Mouse (Mus musculus): ENCODE results near the gene Epdr1.

Epdr1 gene

DNA sequence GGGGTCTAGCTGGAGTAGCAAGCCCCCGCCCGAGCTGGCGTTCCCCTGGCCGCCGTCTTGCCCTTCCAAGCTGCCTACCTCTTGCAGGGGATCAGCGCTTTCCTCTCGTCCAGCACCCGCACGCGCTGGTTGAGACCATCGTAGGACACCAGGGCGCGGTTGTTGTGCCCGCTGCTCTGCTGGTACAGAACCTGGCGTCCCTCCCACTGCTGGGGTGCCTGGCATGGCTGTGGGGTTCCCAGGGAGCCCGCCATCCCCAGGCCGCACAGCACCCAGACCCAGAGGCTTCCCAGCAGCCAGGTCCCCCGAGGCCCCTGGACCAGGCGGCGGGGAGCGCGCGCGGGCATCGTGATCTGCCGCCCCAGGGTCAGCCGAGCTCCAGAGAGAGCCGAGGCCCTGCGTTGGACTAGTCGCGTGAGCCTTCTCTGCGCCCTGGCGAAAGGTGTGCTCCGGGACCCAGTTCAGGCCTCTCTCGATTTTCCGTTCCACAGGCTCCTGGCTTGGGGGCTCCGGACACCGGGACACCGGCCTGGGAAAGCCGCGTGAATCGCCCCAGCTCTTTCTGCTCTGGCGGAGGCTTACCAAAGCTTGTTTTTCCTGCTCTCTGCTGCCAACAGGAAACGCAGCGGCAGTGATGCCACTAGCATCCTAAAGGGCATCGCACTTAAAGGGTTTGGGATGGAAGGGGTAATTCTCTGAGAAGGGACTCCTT, at the start of gene Epdr1:
TSS of gene Epdr1 (minus strand) at position 712 of the 712 bp plus-strand sequence.
- DNase-seq (ENCODE audit: low read depth in 2 of 2, low spot score in 2 of 2): no peak

DNA sequence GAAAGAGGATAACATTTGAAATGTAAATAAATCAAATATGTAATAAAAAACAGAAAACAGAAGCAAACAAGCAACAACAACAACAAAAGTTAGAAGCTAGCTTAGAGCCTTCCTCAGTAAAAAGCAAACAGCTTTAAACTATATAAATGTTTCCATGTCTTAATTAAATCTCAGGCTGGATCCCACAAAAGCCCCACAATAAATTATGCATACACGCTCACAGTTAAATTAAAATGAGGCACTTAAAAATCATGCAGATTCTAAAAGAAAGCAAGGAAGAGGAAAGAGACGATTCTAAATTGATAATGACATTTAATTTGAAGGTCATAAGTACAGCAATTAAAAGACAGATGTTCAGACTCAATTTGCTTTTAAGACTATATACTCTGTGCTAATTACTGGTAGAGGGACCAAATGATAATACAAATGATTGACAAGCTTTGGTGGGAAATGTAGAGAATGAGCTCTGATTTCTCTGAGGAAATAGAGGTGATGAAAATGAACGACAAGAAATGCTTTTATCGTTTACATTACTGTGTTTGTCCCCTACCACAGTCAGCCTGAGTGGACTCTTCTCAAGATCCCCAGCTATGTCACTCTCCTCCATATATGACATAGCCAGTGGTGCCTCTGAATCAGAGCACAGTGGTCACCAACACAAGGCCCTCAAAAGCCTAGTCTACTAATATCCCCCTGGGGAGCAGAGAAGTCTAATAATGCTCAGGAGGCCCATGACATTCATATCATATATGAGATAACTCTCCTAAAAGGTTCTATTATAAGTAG, 48.8 kb upstream of the Epdr1 start:
- DNase-seq (ENCODE audit: low read depth in 2 of 2, low spot score in 2 of 2): no peak

DNA sequence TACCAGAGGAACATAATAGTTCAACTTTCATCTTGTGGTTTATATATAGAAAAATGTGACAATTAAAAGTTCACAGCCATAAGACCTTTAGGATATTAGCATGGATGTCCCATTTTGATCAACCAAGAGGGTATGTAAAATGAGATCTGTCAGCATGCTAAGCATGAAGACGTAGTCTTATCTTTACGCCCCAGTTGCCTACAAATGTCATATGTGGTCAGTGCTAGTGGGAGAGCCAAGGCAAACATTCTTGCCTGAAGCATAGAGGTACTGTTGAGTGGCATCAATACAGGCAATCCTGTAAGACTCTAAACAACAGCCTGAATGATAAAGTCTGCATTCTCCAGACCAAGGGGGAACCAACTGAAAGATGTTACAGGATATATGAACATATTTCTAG, 32.7 kb upstream of the Epdr1 start:
- no peak for DNase-seq (ENCODE audit: low read depth in 2 of 2, low spot score in 2 of 2)

DNA sequence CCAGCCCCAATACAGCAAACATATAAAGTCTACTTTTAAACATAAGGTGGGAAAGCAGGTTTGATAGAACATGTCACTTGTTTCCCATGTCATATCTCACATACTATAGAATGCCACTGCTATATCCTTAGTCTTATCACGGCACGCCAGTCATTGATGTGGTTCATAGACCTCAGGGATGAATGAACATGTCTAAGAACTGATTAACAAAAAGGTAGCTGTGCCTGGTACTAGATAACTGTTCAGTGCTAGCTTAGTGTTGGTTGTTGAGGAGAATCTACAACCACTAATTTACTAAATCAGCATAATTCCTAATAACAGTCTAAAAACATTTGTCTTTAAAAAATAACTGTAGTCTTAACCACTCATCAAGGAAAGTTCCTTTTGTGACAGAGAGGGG, 30.1 kb upstream of the Epdr1 start:
- DNase-seq (ENCODE audit: low read depth in 2 of 2, low spot score in 2 of 2): no peak

- DNase-seq (ENCODE audit: low read depth in 2 of 2, low spot score in 2 of 2): no peak
Observed at GRCm38 (mm10) chr13:19644225-19644624, 24.5 kb upstream of the Epdr1 start.

DNA sequence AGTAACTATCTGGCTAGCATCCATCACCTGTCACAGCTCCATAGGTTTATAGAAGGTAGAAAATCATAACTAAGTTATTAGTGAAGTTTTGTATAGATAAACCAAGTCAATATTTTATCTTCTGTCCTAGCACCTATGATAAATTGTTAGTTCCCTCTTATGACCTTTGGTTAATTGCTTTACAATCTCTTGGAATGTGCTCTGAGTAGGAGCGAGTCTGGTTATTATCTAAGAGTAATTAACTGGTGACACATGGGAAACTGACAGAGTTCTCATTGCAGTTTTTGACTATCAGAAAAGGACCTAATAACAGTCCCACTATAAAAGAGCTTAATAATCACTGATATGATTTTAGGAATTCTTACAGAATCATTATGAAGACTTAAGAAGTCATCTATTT, 23.8 kb upstream of the Epdr1 start:
- DNase-seq (ENCODE audit: low read depth in 2 of 2, low spot score in 2 of 2): no peak

- no peak for DNase-seq (ENCODE audit: low read depth in 2 of 2, low spot score in 2 of 2)
Observed at GRCm38 (mm10) chr13:19640203-19640851, 20.6 kb upstream of the Epdr1 start.

DNA sequence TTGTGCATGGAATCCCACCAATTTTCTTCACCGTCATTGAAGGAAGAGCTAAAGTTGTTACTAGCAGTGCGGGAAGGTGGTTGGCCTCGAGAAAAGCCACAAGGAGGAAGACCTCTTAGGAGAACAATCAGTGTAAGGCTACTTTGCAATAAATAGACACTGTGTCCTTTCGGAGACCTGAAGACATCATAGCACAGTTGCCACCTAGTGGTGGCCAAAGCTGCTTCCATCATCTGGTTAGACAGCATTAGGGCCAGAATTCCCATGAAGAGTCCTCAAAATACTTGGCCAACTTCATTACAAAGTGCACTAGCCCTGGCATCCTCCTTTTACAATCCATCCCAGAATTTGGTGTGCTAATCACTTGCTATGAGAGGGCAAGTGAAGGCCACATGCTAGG, 16.4 kb upstream of the Epdr1 start:
- no peak for DNase-seq (ENCODE audit: low read depth in 2 of 2, low spot score in 2 of 2)

GRCm38 (mm10) chr13:19630768-19631709, 11.3 kb upstream of the Epdr1 start:
- no peak for DNase-seq (ENCODE audit: low read depth in 2 of 2, low spot score in 2 of 2)

- DNase-seq (ENCODE audit: low read depth in 2 of 2, low spot score in 2 of 2): no peak
Observed at GRCm38 (mm10) chr13:19626473-19626872, 6.7 kb upstream of the Epdr1 start.

DNA sequence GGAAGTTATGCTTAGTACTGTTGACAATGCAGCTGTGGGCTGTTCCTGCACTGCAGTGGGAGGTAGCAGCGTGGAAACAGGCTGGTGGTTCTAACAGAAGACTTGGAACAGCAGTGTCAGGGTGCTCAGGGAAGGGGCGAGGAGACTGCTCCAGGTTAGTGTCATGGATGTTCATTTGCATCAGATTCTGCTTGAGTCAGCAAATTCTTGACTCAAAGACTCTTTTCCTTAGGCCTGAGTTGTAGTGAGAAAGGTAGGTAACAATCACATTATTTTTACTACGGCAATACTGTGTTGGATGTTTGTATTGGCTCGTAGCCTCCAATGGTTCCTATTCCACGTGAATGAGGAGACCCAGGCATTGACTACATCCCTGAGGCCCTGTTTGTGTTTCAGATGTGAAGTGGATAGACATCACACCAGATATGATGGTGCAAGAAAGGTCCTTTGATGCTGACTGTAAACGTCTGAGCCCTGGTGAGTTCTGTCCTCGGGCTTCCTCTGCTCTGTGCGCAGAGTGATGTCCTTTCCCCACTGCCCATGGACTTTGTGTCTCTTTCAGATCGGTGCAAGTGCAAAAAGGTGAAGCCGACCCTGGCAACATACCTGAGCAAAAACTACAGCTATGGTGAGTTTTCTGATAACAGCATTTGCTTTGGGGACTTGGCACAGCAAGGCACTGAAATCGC, 5.0 kb upstream of the Epdr1 start:
- no peak for DNase-seq (ENCODE audit: low read depth in 2 of 2, low spot score in 2 of 2)

- DNase-seq (ENCODE audit: low read depth in 2 of 2, low spot score in 2 of 2): no peak
Observed at GRCm38 (mm10) chr13:19623228-19623905, 3.6 kb upstream of the Epdr1 start.

- no peak for DNase-seq (ENCODE audit: low read depth in 2 of 2, low spot score in 2 of 2)
Observed at GRCm38 (mm10) chr13:19622573-19623227, 3.0 kb upstream of the Epdr1 start, which contains the start of gene Sfrp4. Gene Sfrp4, plus strand, starts transcription at chr13:19623104.

GRCm38 (mm10) chr13:19618841-19619215, 899 bp downstream of the Epdr1 start:
- no peak for DNase-seq (ENCODE audit: low read depth in 2 of 2, low spot score in 2 of 2)

- DNase-seq (ENCODE audit: low read depth in 2 of 2, low spot score in 2 of 2): no peak
Observed at GRCm38 (mm10) chr13:19618081-19618480, 1.6 kb downstream of the Epdr1 start.

DNA sequence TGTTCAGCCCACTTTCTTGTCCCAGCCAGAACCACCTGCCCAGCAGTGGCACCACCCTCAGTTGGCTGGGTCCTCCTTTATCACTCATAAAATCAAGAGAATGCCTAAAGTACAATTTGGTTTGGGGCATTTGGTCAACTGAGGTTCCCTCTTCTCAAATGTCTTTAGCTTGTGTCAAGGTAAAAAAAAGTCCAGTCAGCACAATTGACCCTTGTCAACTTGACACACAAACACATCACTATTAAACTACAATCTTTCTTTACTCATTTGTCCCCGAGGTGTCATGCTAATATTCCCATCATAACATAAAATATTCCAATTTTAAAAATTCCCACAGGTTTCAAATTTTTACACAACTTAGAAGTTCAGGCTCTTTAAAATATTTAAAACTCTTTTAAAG, 5.4 kb downstream of the Epdr1 start:
- no peak for DNase-seq (ENCODE audit: low read depth in 2 of 2, low spot score in 2 of 2)

GRCm38 (mm10) chr13:19613426-19613825, 6.3 kb downstream of the Epdr1 start:
- DNase-seq (ENCODE audit: low read depth in 2 of 2, low spot score in 2 of 2): no peak

DNA sequence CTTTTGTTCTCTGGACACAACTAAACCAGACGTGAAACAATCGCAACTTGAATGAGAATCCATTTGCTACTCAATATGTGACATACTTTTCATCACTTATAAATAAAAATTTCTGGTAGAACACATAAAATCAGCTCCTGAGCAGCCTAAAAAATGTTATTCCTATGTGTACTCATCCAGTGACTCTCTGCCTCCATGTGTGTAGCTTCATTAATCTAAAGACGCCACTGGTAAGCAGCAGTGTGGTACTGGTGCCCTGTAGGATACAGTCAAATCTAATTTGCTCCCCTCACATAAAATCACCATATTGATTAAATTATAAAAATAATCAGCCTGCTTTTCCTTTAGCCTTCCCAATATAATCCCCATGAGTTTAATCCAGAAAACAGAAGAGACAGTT, 6.8 kb downstream of the Epdr1 start:
- DNase-seq (ENCODE audit: low read depth in 2 of 2, low spot score in 2 of 2): no peak

GRCm38 (mm10) chr13:19612348-19612747, 7.4 kb downstream of the Epdr1 start:
- DNase-seq (ENCODE audit: low read depth in 2 of 2, low spot score in 2 of 2): no peak

All from CD8-positive naive resting alpha-beta T cell, adult 2 months (primary cell).